Mouse (Mus musculus): ENCODE data around the gene Hacd1.
"Not testable (repeated sequence)": the region's sequence is repeated elsewhere in the genome, so short reads cannot be mapped to it uniquely, and the experiment has no call there.

Hacd1 gene

GRCm38 (mm10) chr2:14055566-14056331, at the start of gene Hacd1:
Gene Hacd1, minus strand, starts transcription at chr2:14056135.
- DNase-seq, result peak; percentile 95 to 96

GRCm38 (mm10) chr2:14103924-14104323, 48.0 kb upstream of the Hacd1 start:
- no peak for DNase-seq

- DNase-seq, result no peak
Observed at GRCm38 (mm10) chr2:14102603-14103002, 46.7 kb upstream of the Hacd1 start.

DNA sequence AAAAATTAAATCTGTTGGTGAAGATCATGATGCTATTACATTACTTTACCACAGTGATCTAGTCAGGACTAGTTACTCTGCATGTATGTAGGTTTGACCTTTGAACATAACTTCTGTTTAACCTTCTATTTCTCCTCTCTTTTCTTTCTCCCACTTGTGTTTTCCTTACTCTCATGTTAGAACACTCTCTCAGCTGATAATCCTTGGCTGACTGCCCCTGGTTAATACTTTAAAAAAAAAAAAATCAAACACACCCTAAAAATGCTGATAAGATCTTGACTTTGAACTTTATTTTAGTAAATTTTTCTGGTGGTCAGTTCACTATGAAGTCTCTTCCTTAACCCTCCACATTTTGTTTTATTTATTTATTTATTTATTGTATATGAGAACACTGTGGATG, 44.6 kb upstream of the Hacd1 start:
- no peak for DNase-seq

DNA sequence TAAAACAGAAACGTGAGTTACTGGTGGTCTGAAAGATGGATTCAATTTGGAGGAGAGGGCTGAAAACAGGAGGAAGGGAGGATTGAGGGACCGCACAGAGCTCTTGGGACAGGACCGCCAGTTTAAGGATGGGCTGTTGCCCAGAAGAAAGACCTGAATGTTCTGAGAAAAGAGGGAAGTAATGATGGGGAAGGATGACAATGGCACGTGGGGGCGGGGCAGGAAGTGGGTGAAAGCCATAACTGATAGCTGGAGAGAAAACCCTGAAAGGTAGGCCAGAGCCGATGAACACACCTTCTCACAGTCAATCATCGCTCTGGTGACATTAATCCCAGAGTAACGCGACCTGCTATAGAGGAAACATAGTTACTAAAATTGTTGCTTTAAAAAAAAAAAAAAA, 22.6 kb upstream of the Hacd1 start:
- DNase-seq, result not testable (repeated sequence)

- DNase-seq, result peak in 1 of 2 experiments; percentile 54
Observed at GRCm38 (mm10) chr2:14074221-14074901, 18.4 kb upstream of the Hacd1 start.

DNA sequence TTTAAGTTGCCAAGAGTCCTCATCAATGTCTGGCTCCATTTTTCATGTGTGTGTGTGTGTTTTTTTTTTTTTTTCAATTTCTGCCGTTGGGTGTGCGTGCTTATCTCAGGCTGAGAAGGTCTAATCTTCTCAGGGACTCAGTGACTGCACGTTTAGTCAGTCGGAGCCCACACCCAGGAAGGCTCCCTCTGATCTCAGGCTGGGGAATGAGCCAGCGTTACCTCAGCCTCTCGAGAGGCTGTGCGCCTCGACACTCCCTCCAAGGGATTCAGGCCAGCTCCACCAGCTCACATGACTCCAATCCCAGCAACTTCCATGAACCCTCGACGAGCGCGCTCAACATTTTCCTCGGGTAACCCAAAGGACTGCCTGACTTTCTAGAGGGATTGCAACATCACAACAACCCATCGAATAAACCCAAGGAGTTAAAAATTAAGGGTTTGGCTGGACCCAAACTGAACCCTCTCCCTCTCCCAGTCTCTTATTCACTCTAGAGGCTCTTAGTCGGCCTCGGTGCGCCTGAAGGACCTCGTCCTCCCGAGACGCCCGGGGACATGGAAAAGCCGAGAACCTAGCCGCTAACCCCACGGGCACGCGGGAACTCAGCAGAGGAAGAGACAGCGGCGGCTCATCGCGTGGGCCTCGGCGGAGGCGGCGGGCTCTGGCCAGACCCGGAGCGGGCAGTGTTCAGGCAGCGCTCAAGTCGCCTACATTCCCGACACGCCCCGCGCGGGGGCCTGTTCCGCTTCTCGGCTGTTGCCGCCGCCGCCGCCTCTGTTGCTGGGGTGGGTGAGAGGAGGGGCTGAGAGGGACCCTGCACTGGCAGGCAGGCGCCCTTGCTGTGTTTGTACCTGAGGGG, 17.7 kb upstream of the Hacd1 start, which contains the start of gene Stam:
Stam (plus strand) TSS at position 737 of the 859 bp plus-strand sequence.
- DNase-seq, result peak; percentile 93

DNA sequence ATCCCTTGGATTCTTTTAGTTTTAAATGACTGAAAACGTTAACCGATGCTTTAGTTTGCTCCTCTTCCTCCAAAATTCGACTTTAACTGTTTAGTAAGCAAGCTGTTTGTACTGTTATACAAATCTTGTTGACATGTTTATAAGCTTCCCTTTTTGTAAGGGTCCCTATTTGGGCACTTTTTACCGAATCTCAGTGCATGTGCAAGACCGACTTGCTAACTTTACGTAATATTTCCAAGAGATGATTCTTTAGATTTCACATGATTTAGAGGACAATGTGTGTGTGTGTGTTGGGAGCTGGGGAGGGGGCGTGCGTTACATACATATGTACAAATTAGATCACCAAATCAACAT, 17.1 kb upstream of the Hacd1 start:
- no peak for DNase-seq

GRCm38 (mm10) chr2:14070466-14070865, 14.5 kb upstream of the Hacd1 start:
- DNase-seq, result no peak

DNA sequence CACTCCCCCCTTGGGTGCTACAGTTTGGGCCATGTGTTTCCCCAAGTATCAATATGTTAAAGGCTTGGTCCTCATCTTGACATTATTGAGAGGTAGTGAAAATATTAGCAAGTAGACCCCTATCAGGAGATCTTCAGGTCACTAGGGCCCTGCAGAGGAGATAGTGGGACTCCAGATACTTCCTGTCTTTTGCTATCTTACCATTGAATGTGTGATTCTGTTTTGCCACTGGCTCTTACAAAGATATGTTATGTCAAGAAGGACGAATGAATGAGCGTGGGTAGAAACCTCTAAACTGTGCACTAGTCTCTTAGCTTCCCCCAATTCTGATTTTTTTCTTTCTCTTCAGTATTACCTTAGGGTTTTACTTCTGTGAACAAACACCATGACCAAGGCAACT, 13.1 kb upstream of the Hacd1 start:
- no peak for DNase-seq

- no peak for DNase-seq
Observed at GRCm38 (mm10) chr2:14065704-14066650, 10.0 kb upstream of the Hacd1 start.

DNA sequence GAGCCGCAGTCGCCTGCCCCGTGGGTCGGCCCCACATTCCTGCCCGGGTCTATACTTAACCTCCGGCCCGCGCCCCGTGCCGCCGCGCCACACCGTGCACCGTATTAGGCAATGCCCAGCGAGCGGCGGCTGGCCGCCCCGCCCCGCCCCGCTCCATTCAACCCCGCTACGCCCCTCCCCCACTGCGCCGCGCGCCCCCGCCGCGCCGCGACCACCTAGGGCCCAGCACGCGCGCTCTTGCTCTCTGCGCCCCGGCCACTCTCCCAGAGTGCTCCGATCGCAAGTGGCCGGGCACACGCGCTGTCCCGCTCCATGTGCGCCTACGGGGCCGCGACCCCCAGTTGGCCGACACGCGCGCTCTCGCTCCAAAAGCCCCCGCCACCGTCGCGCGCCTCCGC, 768 bp downstream of the Hacd1 start:
- peak; percentile 89 for DNase-seq

GRCm38 (mm10) chr2:14054716-14055115, 1.2 kb downstream of the Hacd1 start:
- DNase-seq, result no peak

GRCm38 (mm10) chr2:14054163-14054562, 1.8 kb downstream of the Hacd1 start:
- DNase-seq, result no peak

DNA sequence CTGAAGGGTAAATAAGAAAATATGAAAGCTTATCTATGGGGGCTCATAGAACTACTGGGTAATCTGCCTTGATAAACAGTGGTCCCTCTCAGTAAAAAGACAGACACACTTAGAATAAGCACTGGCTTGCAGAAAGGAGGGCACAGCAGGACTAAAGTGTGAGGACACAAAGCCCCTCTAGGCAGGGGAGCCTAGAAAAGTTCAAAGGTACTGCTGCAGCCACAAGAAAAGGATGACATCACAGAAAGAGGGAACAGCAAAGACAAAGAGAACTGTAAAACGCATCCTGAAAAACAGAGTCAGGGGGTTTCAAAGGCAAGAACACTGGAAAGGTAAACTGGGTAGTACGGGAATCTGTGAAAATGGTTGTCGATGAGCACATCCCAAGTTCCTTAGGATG, 2.3 kb downstream of the Hacd1 start:
- no peak for DNase-seq

- DNase-seq, result no peak
Observed at GRCm38 (mm10) chr2:14048808-14049207, 7.1 kb downstream of the Hacd1 start.

GRCm38 (mm10) chr2:14048381-14048780, 7.6 kb downstream of the Hacd1 start:
- DNase-seq, result peak; percentile 82 to 84

GRCm38 (mm10) chr2:14043577-14044170, 12.3 kb downstream of the Hacd1 start:
- no peak for DNase-seq

DNA sequence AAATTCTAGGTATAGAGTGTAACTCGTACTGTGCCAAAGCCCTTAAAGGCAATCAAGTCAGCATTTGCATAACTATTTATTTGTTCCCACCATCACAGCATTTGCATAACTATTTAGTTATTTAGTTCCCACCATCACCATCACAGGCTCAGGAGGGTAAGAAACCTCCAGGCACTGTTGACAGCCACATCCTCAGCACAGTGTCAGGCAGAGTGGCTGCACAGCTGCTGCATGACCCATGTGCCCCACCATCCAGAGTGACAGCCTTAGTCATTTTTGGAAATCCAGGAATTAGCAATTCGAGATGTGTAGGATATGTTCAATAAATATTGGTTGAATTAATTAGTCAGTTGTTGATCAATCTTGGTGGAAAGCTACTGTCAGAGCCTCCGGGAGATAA, 12.9 kb downstream of the Hacd1 start:
- no peak for DNase-seq

GRCm38 (mm10) chr2:14041249-14041648, 14.7 kb downstream of the Hacd1 start:
- no peak for DNase-seq

DNA sequence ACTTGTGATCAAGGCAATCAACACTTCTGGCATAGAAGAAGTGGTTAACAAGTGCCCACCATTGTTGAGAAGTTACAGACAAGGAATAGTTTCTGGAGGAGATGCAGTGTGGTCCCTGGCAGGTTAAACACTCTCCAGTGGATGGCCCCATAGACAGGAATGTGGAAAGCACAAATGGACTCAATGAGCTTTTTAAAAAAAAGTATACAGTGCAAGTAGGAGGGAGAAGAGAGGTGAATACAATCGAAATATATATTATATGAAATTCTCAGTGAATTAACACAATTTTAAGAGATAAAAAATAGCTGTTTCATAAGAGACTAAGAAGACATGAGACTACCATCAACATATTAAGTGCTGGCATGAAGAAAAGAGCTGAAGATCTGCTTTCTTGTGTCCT, 36.7 kb downstream of the Hacd1 start:
- DNase-seq, result no peak

DNA sequence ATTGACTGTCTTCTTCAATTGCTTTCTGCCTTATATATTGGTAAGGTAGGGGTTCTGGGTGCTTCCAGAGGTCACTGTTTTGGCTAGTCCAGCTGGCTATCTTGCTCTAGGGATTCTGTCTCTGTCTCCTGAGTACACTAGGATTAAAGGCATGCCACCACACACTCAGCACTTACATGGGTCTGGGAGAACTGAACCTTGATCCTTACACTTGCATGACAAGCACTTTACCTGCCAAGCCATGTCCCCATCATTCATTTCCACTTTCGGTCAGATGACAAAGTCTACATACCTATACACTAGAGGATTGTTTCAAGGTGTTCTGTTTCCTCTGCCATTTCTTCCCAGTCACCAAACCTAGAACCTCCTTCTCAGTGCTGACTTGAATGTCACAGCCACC, 50.8 kb downstream of the Hacd1 start:
- no peak for DNase-seq
